Mouse (Mus musculus): ENCODE results near the gene Farsb.

- TF ChIP-seq CTCF (IDR thresholded peaks at IDR 0.05; ENCODE audit: insufficient read depth, low read length), result no peak
- TF ChIP-seq POLR2A (IDR thresholded peaks at IDR 0.05; ENCODE audit: borderline replicate concordance, extremely low read depth, low read depth, low read length), result no peak
Observed at GRCm38 (mm10) chr1:78488427-78488751, 308 bp downstream of the Farsb start.

Data from lung, adult 2 months (tissue).